Comparison of ENCODE assay signal across 14 mouse cellular contexts in the genomic region with DNA sequence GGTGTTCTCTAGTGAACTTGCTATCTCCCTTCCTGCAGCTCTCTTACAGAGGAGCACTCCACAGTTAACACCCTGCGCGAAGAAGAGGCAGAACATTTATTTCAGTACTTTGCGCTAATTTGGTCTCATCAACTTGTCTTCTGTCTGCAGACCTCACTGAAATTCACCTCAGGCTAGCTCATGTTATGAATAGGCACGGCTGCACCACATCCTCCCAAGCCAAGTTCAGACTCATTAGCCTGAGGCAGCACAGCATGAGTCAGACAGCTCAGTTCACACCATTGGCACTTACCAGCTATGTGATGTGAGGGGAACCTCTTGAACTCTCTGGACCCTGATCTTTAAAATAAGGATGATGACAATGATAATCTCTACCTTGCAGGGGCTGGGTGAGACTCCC.
A peak's percentile ranks its signal among the peaks of the same experiment; 100 is the strongest.
DNase-seq lines count a peak whose midpoint lies in the region; ATAC-seq and TF ChIP-seq lines count a peak whose summit lies in the region.
"Had no signal": no experiment of that assay in that cellular context is flagged by ENCODE, and none has a peak within 500 bp of the region (broad histone marks: within the 10 kb centered on the region; RNA-seq: fewer than 3 reads in every experiment).

No protein-coding gene starts in this region.

- 0 out of 2 replicates have a peak, but pooled peaks have one; percentile 14 for ATAC-seq in midbrain, embryonic 11.5 days (ENCODE audit: low FRiP score)
- no peak for ATAC-seq in midbrain, embryonic 14.5 days (ENCODE audit: low FRiP score, low TSS enrichment)
- peak; percentile 91 for ATAC-seq in Patski
- ATAC-seq in forebrain, postnatal 0 days, result peak; percentile 25; the same call in 1 of the 2 replicates
- ATAC-seq: liver, postnatal 0 days had no signal

- no peaks in the 10 kb centered on the region for H3K4me1 ChIP-seq in midbrain, embryonic 11.5 days (ENCODE audit: control insufficient read depth, insufficient read depth, low read length)
- H3K4me1 ChIP-seq in midbrain, embryonic 14.5 days (ENCODE audit: control insufficient read depth, insufficient read depth, low read length), result no peaks in the 10 kb centered on the region
- no peaks in the 10 kb centered on the region for H3K4me1 ChIP-seq in forebrain, postnatal 0 days (ENCODE audit: insufficient read depth)

- in situ Hi-C loops in Patski (cut with MboI; ENCODE audit: low pct_unique_long_range_greater_than_20kb), result no loop called here

- no peaks in the 10 kb centered on the region for H3K9me3 ChIP-seq in midbrain, embryonic 11.5 days (ENCODE audit: control insufficient read depth, low read length)
- no peaks in the 10 kb centered on the region for H3K9me3 ChIP-seq in midbrain, embryonic 14.5 days (ENCODE audit: control insufficient read depth, low read length)
- no peaks in the 10 kb centered on the region for H3K9me3 ChIP-seq in forebrain, postnatal 0 days (ENCODE audit: low read length)
- H3K9me3 ChIP-seq: embryonic facial prominence, embryonic 15.5 days; limb, embryonic 10.5 days had no signal

- TF ChIP-seq CTCF in Patski (IDR thresholded peaks at IDR 0.05), result no peak
- no peak for TF ChIP-seq CTCF in forebrain, postnatal 0 days (IDR thresholded peaks at IDR 0.05; ENCODE audit: low read depth)

- H3K4me2 ChIP-seq in midbrain, embryonic 11.5 days, result no peak overlapping the region
- H3K4me2 ChIP-seq in midbrain, embryonic 14.5 days (ENCODE audit: low read length), result no peak overlapping the region
- no peak overlapping the region for H3K4me2 ChIP-seq in forebrain, postnatal 0 days (ENCODE audit: low read depth)
- H3K4me2 ChIP-seq: embryonic facial prominence, embryonic 15.5 days had no signal

- CTCF ChIA-PET in Patski (lab: Charles Lee), result interaction anchor here (1.4 to 1.5 kb wide), 2 partner anchors 15 to 16 kb away, joined by 3 to 4 read pairs; no protein-coding TSS in a partner anchor

- H3K9ac ChIP-seq in midbrain, embryonic 11.5 days (ENCODE audit: low read length), result no peak overlapping the region
- no peak overlapping the region for H3K9ac ChIP-seq in midbrain, embryonic 14.5 days (replicated peaks; ENCODE audit: low read length)
- H3K9ac ChIP-seq in forebrain, postnatal 0 days, result no peak overlapping the region
- H3K9ac ChIP-seq: embryonic facial prominence, embryonic 15.5 days; liver, postnatal 0 days had no signal

- H3K27ac ChIP-seq in midbrain, embryonic 11.5 days (ENCODE audit: low read depth, low read length), result no peak overlapping the region
- H3K27ac ChIP-seq in midbrain, embryonic 14.5 days (replicated peaks; ENCODE audit: low read depth, low read length), result no peak overlapping the region
- no peak overlapping the region for H3K27ac ChIP-seq in forebrain, postnatal 0 days (ENCODE audit: low read depth, low read length)
- H3K27ac ChIP-seq: embryonic facial prominence, embryonic 15.5 days; limb, embryonic 10.5 days had no signal

- POLR2A ChIA-PET in Patski (lab: Charles Lee), result no interaction called here

- DNase-seq in midbrain, embryonic 11.5 days (ENCODE audit: low spot score, missing footprints), result no peak
- DNase-seq in midbrain, embryonic 14.5 days, result no peak
- DNase-seq in Patski (ENCODE audit: low read depth, low spot score), result peak; percentile 55
- no peak for DNase-seq in forebrain, postnatal 0 days
- DNase-seq in natural killer cell, adult 2 months (ENCODE audit: low spot score in 2 of 2), result peak; percentile 3 to 31
- DNase-seq in layer of hippocampus, postnatal 25 days (ENCODE audit: extremely low spot score in 1 of 2, low spot score in 1 of 2), result no peak
- no peak for DNase-seq in gastrocnemius, postnatal 4 days (ENCODE audit: low spot score in 2 of 2)
- DNase-seq in thymus, postnatal 4 days, result no peak
- DNase-seq: adrenal gland, postnatal 14 days; cerebellum, adult 11-12 months; gastrocnemius, postnatal 14 days; liver, postnatal 0 days had no signal

- H3K27me3 ChIP-seq in midbrain, embryonic 11.5 days (ENCODE audit: control insufficient read depth, insufficient read depth, low read length), result no peaks in the 10 kb centered on the region
- H3K27me3 ChIP-seq in midbrain, embryonic 14.5 days (ENCODE audit: control insufficient read depth, insufficient read depth, low read length), result no peaks in the 10 kb centered on the region
- H3K27me3 ChIP-seq in Patski, result no peaks in the 10 kb centered on the region
- H3K27me3 ChIP-seq in forebrain, postnatal 0 days (ENCODE audit: insufficient read depth, low read length), result no peaks in the 10 kb centered on the region
- H3K27me3 ChIP-seq: embryonic facial prominence, embryonic 15.5 days had no signal

- H3K36me3 ChIP-seq in midbrain, embryonic 11.5 days (ENCODE audit: control insufficient read depth, insufficient read depth, low read length), result no peaks in the 10 kb centered on the region
- H3K36me3 ChIP-seq in midbrain, embryonic 14.5 days (ENCODE audit: control insufficient read depth, insufficient read depth, low read length), result no peaks in the 10 kb centered on the region
- H3K36me3 ChIP-seq in forebrain, postnatal 0 days (ENCODE audit: insufficient read depth), result no peaks in the 10 kb centered on the region
- H3K36me3 ChIP-seq: embryonic facial prominence, embryonic 15.5 days; limb, embryonic 10.5 days had no signal

- WGBS in midbrain, embryonic 11.5 days, result 83% methylated on average over 4 of the region's 4 CpGs
- 79% methylated on average over 4 of the region's 4 CpGs for WGBS in midbrain, embryonic 14.5 days
- WGBS in forebrain, postnatal 0 days, result 52% methylated on average over 4 of the region's 4 CpGs

- no peak overlapping the region for H3K4me3 ChIP-seq in midbrain, embryonic 11.5 days (ENCODE audit: low read depth, low read length)
- H3K4me3 ChIP-seq in midbrain, embryonic 14.5 days (replicated peaks; ENCODE audit: low read depth, low read length), result no peak overlapping the region
- no peak overlapping the region for H3K4me3 ChIP-seq in forebrain, postnatal 0 days (ENCODE audit: low read depth, low read length)
- H3K4me3 ChIP-seq: embryonic facial prominence, embryonic 15.5 days; limb, embryonic 10.5 days had no signal

Comparison
In these comparisons a context has a peak if more than half of its experiments do, and no peak if none do; other contexts are left out.
1. DNase-seq: peak in Patski (single experiment) and natural killer cell, adult 2 months (2 of 2); none in midbrain, embryonic 11.5 days (single experiment), midbrain, embryonic 14.5 days (single experiment), forebrain, postnatal 0 days (single experiment), layer of hippocampus, postnatal 25 days (0 of 2), gastrocnemius, postnatal 4 days (0 of 2) and thymus, postnatal 4 days (single experiment).